Mouse (Mus musculus) CH12.LX (cell line): ENCODE measurements at regions not wholly inside any gene's neighbourhood (a gene's known extent, or its start where the extent isn't known, plus 50 kb on each side); places are given as distances from the start of the nearest gene placed in this dataset.

Experiments
- DNase-seq: peaks from one replicate; pipeline ENCODE4 v3.0.0-alpha.2; 2013; ENCODE audit errors: extremely low read depth
- H3K27ac ChIP-seq: 2 replicates; pipeline ENCODE4 v1.5.1; 2012; ENCODE audit warnings: low read depth, mild to moderate bottlenecking, control low read depth, moderate library complexity; ENCODE audit not compliant: insufficient read depth
- H3K27me3 ChIP-seq: replicated peaks from 2 replicates; pipeline ENCODE3; 2012; ENCODE audit warnings: inconsistent platforms
- H3K36me3 ChIP-seq, 2 experiments: replicated peaks in 1 of 2; 2 replicates each; pipeline versions ENCODE3 to v1.6.1; 2012; ENCODE audit warnings: inconsistent platforms in 1 of 2, low read length in 1 of 2, mild to moderate bottlenecking in 1 of 2, mixed read lengths in 1 of 2, moderate library complexity in 1 of 2; ENCODE audit not compliant: control insufficient read depth in 1 of 2, insufficient read depth in 1 of 2
- H3K4me1 ChIP-seq, 2 experiments: 2 replicates each; pipeline ENCODE4 v1.6.1; 2012; ENCODE audit warnings: inconsistent platforms in 1 of 2, moderate library complexity in 1 of 2; ENCODE audit not compliant: insufficient read depth in 2 of 2, control insufficient read depth in 1 of 2
- H3K4me2 ChIP-seq: 2 replicates; pipeline ENCODE4 v1.6.1; 2012; ENCODE audit warnings: low read depth, mild to moderate bottlenecking, control low read depth; ENCODE audit not compliant: poor library complexity, insufficient read depth, severe bottlenecking
- H3K4me3 ChIP-seq, 3 experiments: fragments of 150-350 bp in 1 of 3; sonication (generic) in 1 of 3; replicated peaks in 1 of 3; 2 replicates each; pipeline versions ENCODE3 to v1.5.1; 2011 to 2012; ENCODE audit warnings: low read depth in 2 of 3, low read length in 2 of 3, mild to moderate bottlenecking in 2 of 3, moderate library complexity in 2 of 3, control low read depth in 1 of 3, improper control_type of control experiment in 1 of 3, inconsistent platforms in 1 of 3, mixed read lengths in 1 of 3; ENCODE audit not compliant: poor library complexity in 1 of 3
- H3K79me2 ChIP-seq: replicated peaks from 2 replicates; pipeline ENCODE4 v1.6.1; 2012; ENCODE audit warnings: mild to moderate bottlenecking, moderate library complexity; ENCODE audit not compliant: control insufficient read depth, poor library complexity, insufficient read depth, severe bottlenecking; ENCODE audit errors: extremely low read depth
- H3K9ac ChIP-seq: 2 replicates; pipeline ENCODE4 v1.6.1; 2012; ENCODE audit warnings: low read depth, mild to moderate bottlenecking, control low read depth, moderate library complexity; ENCODE audit not compliant: insufficient read depth
- H3K9me3 ChIP-seq: replicated peaks from 2 replicates; pipeline ENCODE3; 2012; ENCODE audit warnings: low read length, inconsistent platforms, mixed read lengths
- CHD2 ChIP-seq: IDR thresholded peaks from 2 replicates; pipeline ENCODE4 v1.6.1; 2011; ENCODE audit warnings: low read length, improper control_type of control experiment
- E2F4 ChIP-seq: IDR thresholded peaks from 2 replicates; pipeline ENCODE4 v1.6.1; 2011; ENCODE audit warnings: low read depth, low read length, improper control_type of control experiment; ENCODE audit not compliant: insufficient replicate concordance
- EP300 ChIP-seq: IDR thresholded peaks from 2 replicates; pipeline ENCODE4 v1.6.1; 2011; ENCODE audit warnings: low read length, improper control_type of control experiment
- ETS1 ChIP-seq: conservative IDR thresholded peaks from 2 replicates; pipeline ENCODE4 v1.6.1; 2012; ENCODE audit warnings: low read depth, mild to moderate bottlenecking, inconsistent platforms, low read length, improper control_type of control experiment, moderate library complexity
- KAT2A ChIP-seq: IDR thresholded peaks from 2 replicates; pipeline ENCODE4 v1.6.1; 2012; ENCODE audit warnings: low read length, improper control_type of control experiment, inconsistent platforms; ENCODE audit not compliant: insufficient replicate concordance
- MAZ ChIP-seq: IDR thresholded peaks from 2 replicates; pipeline ENCODE4 v1.6.1; 2012; ENCODE audit warnings: low read depth, mild to moderate bottlenecking, inconsistent platforms, low read length, improper control_type of control experiment, moderate library complexity
- NRF1 ChIP-seq: IDR thresholded peaks from 2 replicates; pipeline ENCODE4 v1.6.1; 2014; ENCODE audit warnings: low read depth, mild to moderate bottlenecking, inconsistent platforms, low read length, improper control_type of control experiment, moderate library complexity
- PAX5 ChIP-seq: IDR thresholded peaks from 2 replicates; pipeline ENCODE4 v1.6.1; 2012; ENCODE audit warnings: low read length, inconsistent platforms, mixed read lengths
- POLR2AphosphoS2 ChIP-seq: IDR thresholded peaks from 2 replicates; pipeline ENCODE4 v1.6.1; 2011; ENCODE audit warnings: low read depth, low read length, improper control_type of control experiment
- RAD21 ChIP-seq: IDR thresholded peaks from 2 replicates; pipeline ENCODE4 v1.6.1; 2011; ENCODE audit warnings: low read depth, mild to moderate bottlenecking, low read length, improper control_type of control experiment, moderate library complexity
- RCOR1 ChIP-seq: conservative IDR thresholded peaks from 2 replicates; pipeline ENCODE4 v1.6.1; 2012; ENCODE audit warnings: low read depth, mild to moderate bottlenecking, inconsistent platforms, low read length, improper control_type of control experiment
- SIN3A ChIP-seq: IDR thresholded peaks from 2 replicates; pipeline ENCODE4 v1.6.1; 2012; ENCODE audit warnings: low read length, improper control_type of control experiment, inconsistent platforms
- SMC3 ChIP-seq: IDR thresholded peaks from 2 replicates; pipeline ENCODE4 v1.6.1; 2011; ENCODE audit warnings: low read depth, low read length, improper control_type of control experiment
- TBP ChIP-seq: conservative IDR thresholded peaks from 2 replicates; pipeline ENCODE4 v1.6.1; 2011; ENCODE audit warnings: low read depth, low read length, improper control_type of control experiment
- TCF12 ChIP-seq: IDR thresholded peaks from 2 replicates; pipeline ENCODE4 v1.6.1; 2014; ENCODE audit warnings: low read depth, mild to moderate bottlenecking, inconsistent platforms, low read length, improper control_type of control experiment
- UBTF ChIP-seq: IDR thresholded peaks from 2 replicates; pipeline ENCODE4 v1.6.1; 2012; ENCODE audit warnings: low read depth, mild to moderate bottlenecking, inconsistent platforms, low read length, improper control_type of control experiment, moderate library complexity
- USF1 ChIP-seq: IDR thresholded peaks from 2 replicates; pipeline ENCODE4 v1.6.1; 2014; ENCODE audit warnings: low read depth, mild to moderate bottlenecking, inconsistent platforms, low read length, improper control_type of control experiment
- ZMIZ1 ChIP-seq: IDR thresholded peaks from 2 replicates; pipeline ENCODE4 v1.6.1; 2012; ENCODE audit warnings: low read depth, mild to moderate bottlenecking, inconsistent platforms, low read length, improper control_type of control experiment
- dilution Hi-C: fragments of 300-500 bp; cut with MboI; formaldehyde crosslinking; loops from 2 replicates; pipeline ENCODE4 v1.14.3; 2020; ENCODE audit warnings: low sequenced_read_pairs; ENCODE audit not compliant: extremely low pct_unique_long_range_greater_than_20kb, extremely low pct_ligation_motif_present
- in situ Hi-C: fragments of 300-500 bp; cut with MboI; formaldehyde crosslinking; loops from 3 replicates; pipeline ENCODE4 v1.14.3; 2019; ENCODE audit warnings: low sequenced_read_pairs, low pct_ligation_motif_present, low pct_unique_long_range_greater_than_20kb, mixed read lengths

DNA sequence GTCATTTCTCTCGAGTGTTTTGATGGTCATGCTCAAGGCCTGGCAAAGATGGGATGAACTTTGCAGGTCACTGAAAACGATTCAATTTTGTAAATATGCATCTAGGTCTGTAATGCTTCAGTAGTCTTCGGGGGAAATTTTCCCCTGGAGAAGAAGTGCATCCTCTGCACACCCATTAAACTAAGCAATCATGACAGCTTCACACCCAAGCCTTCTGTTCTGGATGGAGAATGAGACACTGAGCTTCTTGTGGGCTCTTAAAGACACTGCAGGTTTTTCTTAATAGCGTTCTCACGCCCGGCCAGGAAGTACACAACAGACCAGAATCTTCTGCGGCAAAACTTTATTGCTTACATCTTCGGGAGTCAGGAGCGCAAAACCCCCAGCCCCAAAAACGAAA is 151.0 kb downstream of the Csl start:
- Histone ChIP-seq H3K79me2 (no peaks in the 10 kb centered on the region), H3K9me3 (peaks cover 7% of the 10 kb centered on the region), H3K27me3 (no peaks in the 10 kb centered on the region), H3K4me1 (no peaks in the 10 kb centered on the region), H3K9ac (no peak overlapping the region), H3K4me2 (no peak overlapping the region), H3K27ac (no peak overlapping the region), H3K36me3 (no peaks in the 10 kb centered on the region), H3K4me3 (no peak overlapping the region)
- no peak for DNase-seq
- dilution Hi-C loops, result no loop called here
- in situ Hi-C loops, result no loop called here
- no peak for TF ChIP-seq SIN3A
- no peak for TF ChIP-seq EP300
- no peak for TF ChIP-seq ZMIZ1
- no peak for TF ChIP-seq TBP

DNA sequence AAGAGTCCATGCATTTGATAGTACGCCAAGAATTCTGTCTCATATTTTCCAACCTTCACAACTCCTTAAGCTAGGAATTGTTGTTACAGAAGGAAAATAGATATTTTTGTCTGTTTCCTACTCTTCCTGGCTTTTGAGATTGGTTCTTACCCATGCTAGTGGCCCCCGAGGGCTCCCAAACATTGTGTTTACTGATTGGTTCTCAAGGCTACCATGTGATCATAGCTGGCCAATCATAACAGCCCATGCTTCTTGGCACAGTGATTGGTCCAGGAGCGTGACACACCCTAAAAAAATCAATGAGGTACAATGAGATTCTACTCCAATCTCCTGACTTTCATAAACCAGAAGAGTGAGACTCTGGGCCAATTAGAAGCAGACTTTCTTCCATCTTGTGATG is 150.0 kb downstream of the Csl start:
- Histone ChIP-seq H3K4me2 (no peak overlapping the region), H3K4me3 (no peak overlapping the region), H3K4me1 (no peaks in the 10 kb centered on the region), H3K79me2 (no peaks in the 10 kb centered on the region), H3K36me3 (no peaks in the 10 kb centered on the region), H3K9ac (no peak overlapping the region), H3K9me3 (peaks cover 7% of the 10 kb centered on the region), H3K27ac (no peak overlapping the region), H3K27me3 (no peaks in the 10 kb centered on the region)
- dilution Hi-C loops (no loop called here), in situ Hi-C loops (no loop called here)
- DNase-seq, result no peak
- no peak for TF ChIP-seq MAZ
- TF ChIP-seq SMC3, result no peak
- TF ChIP-seq POLR2AphosphoS2, result no peak
- TF ChIP-seq ZMIZ1, result no peak
- no peak for TF ChIP-seq RAD21
- TF ChIP-seq PAX5, result no peak
- TF ChIP-seq USF1, result no peak
- TF ChIP-seq ETS1, result no peak
- TF ChIP-seq KAT2A, result no peak
- no peak for TF ChIP-seq NRF1
- TF ChIP-seq E2F4, result no peak
- no peak for TF ChIP-seq TCF12

DNA sequence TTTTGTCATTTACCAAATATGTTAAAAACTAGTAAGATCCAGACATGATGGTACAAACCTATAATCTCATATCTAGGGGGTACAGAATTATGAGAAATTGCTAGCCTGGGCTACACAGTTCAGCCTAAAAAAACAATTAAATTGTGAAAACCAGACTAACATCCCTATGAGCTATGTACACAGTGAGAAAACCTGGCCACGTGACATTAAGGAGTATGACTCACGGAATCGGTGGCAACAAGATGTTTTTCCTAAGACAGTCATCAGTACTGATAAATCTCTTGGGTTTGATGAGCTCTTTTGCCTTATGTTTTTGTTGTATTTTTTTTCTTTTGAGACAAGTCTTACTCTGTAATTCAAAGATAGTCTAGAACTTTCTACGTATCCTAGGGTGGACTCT is 148.6 kb downstream of the Csl start:
- H3K4me3 ChIP-seq, result no peak overlapping the region
- no peaks in the 10 kb centered on the region for H3K36me3 ChIP-seq
- no peak for DNase-seq
- dilution Hi-C loops, result no loop called here
- no peak overlapping the region for H3K9ac ChIP-seq
- in situ Hi-C loops, result no loop called here
- H3K79me2 ChIP-seq, result no peaks in the 10 kb centered on the region
- no peak overlapping the region for H3K27ac ChIP-seq
- peaks cover 7% of the 10 kb centered on the region for H3K9me3 ChIP-seq
- H3K4me1 ChIP-seq, result no peaks in the 10 kb centered on the region
- H3K4me2 ChIP-seq, result no peak overlapping the region
- no peaks in the 10 kb centered on the region for H3K27me3 ChIP-seq
- no peak for TF ChIP-seq RCOR1
- TF ChIP-seq UBTF, result no peak
- TF ChIP-seq CHD2, result no peak
